Mouse (Mus musculus) G1E (cell line): ENCODE data around the gene Cops2.

ENCODE experiments used
- CTCF ChIP-seq: IDR thresholded peaks from 2 replicates; pipeline ENCODE4 v1.5.1; 2012; ENCODE audit warnings: low read depth, low read length, inconsistent platforms, mixed read lengths
- GATA1 ChIP-seq: IDR thresholded peaks from 2 replicates; pipeline ENCODE4 v1.6.1; 2012; ENCODE audit warnings: borderline replicate concordance, low read length, inconsistent platforms, mixed read lengths
- GATA2 ChIP-seq: IDR thresholded peaks from 2 replicates; pipeline ENCODE4 v1.6.1; 2012; ENCODE audit warnings: low read depth, low read length, inconsistent platforms, borderline replicate concordance

GRCm38 (mm10) chr2:125827898-125828297 is 31.0 kb downstream of the Cops2 start:
- no peak for TF ChIP-seq GATA2
- no peak for TF ChIP-seq CTCF
- no peak for TF ChIP-seq GATA1
